Mouse (Mus musculus): ENCODE results near the gene Clcn3. TPM values are rescaled to one million over a fixed set of nuclear protein-coding genes. Genes with fewer than 3 reads are reported as not detected.

Clcn3 gene
- total RNA-seq, 1 experiment from 2014 or later: 52.5 TPM

Other genes with a start within 250 kb of the Clcn3 start
- gene Hpf1, start 92.9 kb downstream of the Clcn3 start, total RNA-seq (2017): 90.7 and 118 TPM in 2 replicates
- gene Nek1, start 9.9 kb upstream of the Clcn3 start, total RNA-seq (2017): 22.5 and 28.2 TPM in 2 replicates
- gene Sh3rf1, start 240.6 kb upstream of the Clcn3 start, total RNA-seq (2017): 3.1 and 9.3 TPM in 2 replicates

Data from hematopoietic stem cell, adult 5-6 weeks (primary cell).